Mouse (Mus musculus) hindbrain, embryonic 16.5 days (tissue): ENCODE results near the gene Xpr1. TPM values are rescaled to one million over a fixed set of nuclear protein-coding genes. Genes with fewer than 3 reads are reported as not detected.

Experiments used
- ATAC-seq: fragments of 200-750 bp; cut with Nextera tagmentation; 2 replicates; pipeline ENCODE4 v1.8.0; 2017; ENCODE audit warnings: moderate TSS enrichment, moderate library complexity
- H3K27ac ChIP-seq: fragments of 300-500 bp; sonication (generic); 2 replicates; pipeline ENCODE4 v1.5.1; 2014; ENCODE audit warnings: low read depth, mild to moderate bottlenecking, control low read depth, low read length, moderate library complexity
- H3K27me3 ChIP-seq: fragments of 300-500 bp; sonication (generic); replicated peaks from 2 replicates; pipeline ENCODE4 v1.6.1; 2014; ENCODE audit warnings: low read length; ENCODE audit not compliant: control insufficient read depth, insufficient read depth
- H3K36me3 ChIP-seq: fragments of 300-500 bp; sonication (generic); 2 replicates; pipeline ENCODE4 v1.6.1; 2014; ENCODE audit warnings: mild to moderate bottlenecking, low read length, moderate library complexity, mixed read lengths; ENCODE audit not compliant: control insufficient read depth, insufficient read depth
- H3K4me1 ChIP-seq: fragments of 300-500 bp; sonication (generic); 2 replicates; pipeline ENCODE4 v1.6.1; 2014; ENCODE audit warnings: low read depth, low read length; ENCODE audit not compliant: control insufficient read depth, insufficient read depth
- H3K4me2 ChIP-seq: fragments of 300-500 bp; sonication (generic); 2 replicates; pipeline ENCODE4 v1.6.1; 2014; ENCODE audit warnings: mild to moderate bottlenecking, low read length, control low read depth, moderate library complexity
- H3K4me3 ChIP-seq: fragments of 300-500 bp; sonication (generic); 2 replicates; pipeline ENCODE4 v1.5.1; 2014; ENCODE audit warnings: mild to moderate bottlenecking, low read length, control low read depth, moderate library complexity
- H3K9ac ChIP-seq: fragments of 300-500 bp; sonication (generic); 2 replicates; pipeline ENCODE4 v1.6.1; 2014; ENCODE audit warnings: low read depth, mild to moderate bottlenecking, control low read depth, low read length, moderate library complexity
- H3K9me3 ChIP-seq: fragments of 300-500 bp; sonication (generic); 2 replicates; pipeline ENCODE4 v1.6.1; 2014; ENCODE audit warnings: mild to moderate bottlenecking, low read length, moderate library complexity; ENCODE audit not compliant: control insufficient read depth
- WGBS: fragments of 180-500 bp; shearing (Covaris S2); extraction: QIAGEN DNeasy Blood & Tissue Kit; methylation state at CpG from one replicate; pipeline ENCODE4 v1.1.7; 2014; 5-methylcytosine and 5-hydroxymethylcytosine counted together
- polyA plus RNA-seq: library from polyadenylated mRNA; unstranded; fragments of >200 nt; fragmentation: Nextera tagmentation; extraction: Ambion mirVana; gene quantifications from 2 replicates; pipeline ENCODE4 v1.2.1, GENCODE M21; 2015

The Xpr1 gene
- polyA plus RNA-seq, 1 experiment from 2014 or later, result 40.7 TPM

DNA sequence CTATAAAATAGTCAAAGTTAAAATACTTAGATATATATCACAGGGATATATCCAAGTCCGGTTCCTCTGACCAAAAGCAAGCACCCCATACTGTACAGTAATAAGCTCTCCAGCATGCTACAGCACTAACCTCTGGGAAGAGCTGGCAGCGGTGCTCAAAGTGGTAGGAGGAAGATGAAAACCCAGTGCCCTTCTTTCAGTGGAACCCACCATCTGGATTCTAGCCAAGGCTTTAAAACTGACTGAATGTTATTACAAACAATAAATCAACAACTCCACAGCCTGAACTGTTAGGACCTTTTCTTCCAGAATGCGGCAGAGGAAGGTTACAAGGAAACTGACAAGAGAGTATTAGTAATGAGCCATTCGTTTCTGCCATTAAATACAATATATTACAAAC, 1.8 kb downstream of the Xpr1 start:
- peak overlapping the region; percentile 68 for H3K27ac ChIP-seq
- 21% methylated on average over 4 of the region's 4 CpGs for WGBS
- peak overlapping the region; percentile 95 for H3K4me3 ChIP-seq
- H3K9me3 ChIP-seq, result no peaks in the 10 kb centered on the region
- ATAC-seq, result no peak
- H3K4me2 ChIP-seq, result peak overlapping the region; percentile 53
- no peaks in the 10 kb centered on the region for H3K36me3 ChIP-seq
- H3K9ac ChIP-seq, result peak overlapping the region; percentile 59
- no peaks in the 10 kb centered on the region; the same call in 1 of the 2 replicates for H3K4me1 ChIP-seq
- H3K27me3 ChIP-seq, result no peaks in the 10 kb centered on the region

GRCm38 (mm10) chr1:155412705-155413104, 4.5 kb downstream of the Xpr1 start:
- no peaks in the 10 kb centered on the region; the same call in 1 of the 2 replicates for H3K4me1 ChIP-seq
- no peak overlapping the region for H3K4me3 ChIP-seq
- no peaks in the 10 kb centered on the region for H3K27me3 ChIP-seq
- no peaks in the 10 kb centered on the region for H3K9me3 ChIP-seq
- ATAC-seq, result no peak
- no peaks in the 10 kb centered on the region for H3K36me3 ChIP-seq
- no peak overlapping the region for H3K9ac ChIP-seq
- 80% methylated on average over 2 of the region's 2 CpGs for WGBS
- no peak overlapping the region for H3K27ac ChIP-seq
- no peak overlapping the region for H3K4me2 ChIP-seq

DNA sequence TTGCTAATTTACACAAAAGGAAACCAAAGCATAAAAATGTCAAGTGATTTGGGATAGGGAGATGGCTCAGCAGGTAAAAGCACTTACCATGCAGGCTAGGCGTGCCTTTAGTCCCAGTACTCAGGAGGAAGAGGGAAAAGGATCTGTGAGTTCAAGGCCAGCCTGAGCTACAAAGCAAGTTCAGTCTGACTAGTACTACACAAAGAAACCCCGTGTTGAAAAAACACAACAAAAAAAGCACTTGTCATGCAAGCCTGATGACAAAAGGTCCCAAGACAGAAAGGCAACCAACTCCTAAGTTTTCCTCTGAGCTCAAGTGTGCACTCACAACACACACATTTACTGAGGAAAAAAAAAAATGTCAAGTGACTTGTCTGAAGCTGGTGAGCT, 8.6 kb downstream of the Xpr1 start:
- no peaks in the 10 kb centered on the region for H3K27me3 ChIP-seq
- no peaks in the 10 kb centered on the region for H3K9me3 ChIP-seq
- no peak overlapping the region for H3K27ac ChIP-seq
- no peaks in the 10 kb centered on the region for H3K4me1 ChIP-seq
- no peak for ATAC-seq
- H3K4me3 ChIP-seq, result no peak overlapping the region
- H3K9ac ChIP-seq, result no peak overlapping the region
- no peak overlapping the region for H3K4me2 ChIP-seq
- no peaks in the 10 kb centered on the region for H3K36me3 ChIP-seq
- WGBS, result 69% methylated on average over 2 of the region's 2 CpGs

- no peak overlapping the region for H3K4me2 ChIP-seq
- H3K36me3 ChIP-seq, result no peaks in the 10 kb centered on the region
- H3K4me1 ChIP-seq, result no peaks in the 10 kb centered on the region
- no peak overlapping the region for H3K9ac ChIP-seq
- no peaks in the 10 kb centered on the region for H3K27me3 ChIP-seq
- H3K27ac ChIP-seq, result no peak overlapping the region
- H3K4me3 ChIP-seq, result no peak overlapping the region
- WGBS, result 94% methylated on average over 11 of the region's 11 CpGs
- ATAC-seq, result no peak
- H3K9me3 ChIP-seq, result no peaks in the 10 kb centered on the region
Measured at GRCm38 (mm10) chr1:155407697-155408576, 9.3 kb downstream of the Xpr1 start.

- WGBS, result 73% methylated on average over 4 of the region's 4 CpGs
- no peak for ATAC-seq
- H3K9me3 ChIP-seq, result no peaks in the 10 kb centered on the region
Measured at GRCm38 (mm10) chr1:155400056-155400455, 17.2 kb downstream of the Xpr1 start.

GRCm38 (mm10) chr1:155394829-155395228, 22.4 kb downstream of the Xpr1 start:
- H3K27me3 ChIP-seq, result no peaks in the 10 kb centered on the region

More at GRCm38 (mm10) chr1:155400056-155400455, 17.2 kb downstream of the Xpr1 start:
- H3K27me3 ChIP-seq, result no peaks in the 10 kb centered on the region
- no peak overlapping the region for H3K9ac ChIP-seq
- no peak overlapping the region for H3K27ac ChIP-seq
- no peak overlapping the region for H3K4me3 ChIP-seq
- no peaks in the 10 kb centered on the region for H3K4me1 ChIP-seq
- H3K4me2 ChIP-seq, result no peak overlapping the region
- H3K36me3 ChIP-seq, result no peaks in the 10 kb centered on the region

DNA sequence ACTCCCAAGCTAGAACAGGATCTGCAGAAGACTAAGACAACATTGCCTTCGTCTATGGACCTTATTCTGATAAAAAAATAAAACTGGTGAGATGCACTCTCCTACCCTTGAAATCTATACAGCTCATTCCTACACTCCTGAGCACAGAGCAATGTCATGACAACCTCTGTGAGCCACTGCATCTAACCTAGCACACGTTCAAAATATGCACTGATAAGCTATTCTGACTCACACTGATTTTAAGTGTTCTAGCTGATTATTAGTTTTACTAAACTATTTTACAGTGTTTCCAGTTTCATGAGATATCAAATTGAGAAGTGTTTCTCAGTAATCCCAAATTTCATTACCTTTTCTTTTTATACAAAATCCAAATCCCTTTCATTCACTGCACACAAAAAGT, 23.2 kb downstream of the Xpr1 start:
- no peak overlapping the region for H3K9ac ChIP-seq
- H3K36me3 ChIP-seq, result no peaks in the 10 kb centered on the region
- no peak overlapping the region for H3K27ac ChIP-seq
- WGBS, result 66% methylated on average over 2 of the region's 2 CpGs
- H3K27me3 ChIP-seq, result no peaks in the 10 kb centered on the region
- ATAC-seq, result no peak
- H3K4me1 ChIP-seq, result no peaks in the 10 kb centered on the region; the same call in 1 of the 2 replicates
- no peaks in the 10 kb centered on the region for H3K9me3 ChIP-seq
- no peak overlapping the region for H3K4me3 ChIP-seq
- no peak overlapping the region for H3K4me2 ChIP-seq

More at GRCm38 (mm10) chr1:155394829-155395228, 22.4 kb downstream of the Xpr1 start:
- no peaks in the 10 kb centered on the region for H3K9me3 ChIP-seq
- no peak for ATAC-seq
- no peak overlapping the region for H3K4me2 ChIP-seq
- H3K36me3 ChIP-seq, result no peaks in the 10 kb centered on the region
- no peaks in the 10 kb centered on the region; the same call in 1 of the 2 replicates for H3K4me1 ChIP-seq
- 79% methylated on average over 6 of the region's 6 CpGs for WGBS
- no peak overlapping the region for H3K4me3 ChIP-seq
- H3K27ac ChIP-seq, result no peak overlapping the region
- no peak overlapping the region for H3K9ac ChIP-seq

DNA sequence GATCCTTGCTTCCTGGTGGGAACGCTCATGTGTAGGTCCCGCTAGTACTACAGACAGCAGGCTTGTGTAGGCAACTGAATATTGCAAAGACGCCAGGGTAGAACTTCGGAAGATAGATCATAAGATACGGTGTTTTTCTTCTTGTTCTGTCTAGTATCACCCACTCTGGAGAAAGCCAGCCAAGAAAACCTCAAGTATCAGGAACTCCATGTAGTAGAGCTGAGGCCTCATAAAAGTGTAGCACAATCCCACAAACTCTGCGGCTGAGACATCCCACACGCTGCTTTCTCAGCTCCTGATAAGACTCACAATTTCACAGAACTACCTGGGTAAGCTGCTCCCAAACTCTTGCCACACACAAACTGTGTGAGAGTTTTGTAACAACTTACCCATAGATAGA, 24.4 kb downstream of the Xpr1 start:
- no peak overlapping the region for H3K9ac ChIP-seq
- no peaks in the 10 kb centered on the region for H3K9me3 ChIP-seq
- H3K27me3 ChIP-seq, result no peaks in the 10 kb centered on the region
- ATAC-seq, result no peak
- H3K36me3 ChIP-seq, result no peaks in the 10 kb centered on the region
- no peak overlapping the region for H3K4me2 ChIP-seq
- H3K4me3 ChIP-seq, result no peak overlapping the region
- no peak overlapping the region for H3K27ac ChIP-seq
- 96% methylated on average over 7 of the region's 7 CpGs for WGBS
- no peaks in the 10 kb centered on the region; the same call in 1 of the 2 replicates for H3K4me1 ChIP-seq

DNA sequence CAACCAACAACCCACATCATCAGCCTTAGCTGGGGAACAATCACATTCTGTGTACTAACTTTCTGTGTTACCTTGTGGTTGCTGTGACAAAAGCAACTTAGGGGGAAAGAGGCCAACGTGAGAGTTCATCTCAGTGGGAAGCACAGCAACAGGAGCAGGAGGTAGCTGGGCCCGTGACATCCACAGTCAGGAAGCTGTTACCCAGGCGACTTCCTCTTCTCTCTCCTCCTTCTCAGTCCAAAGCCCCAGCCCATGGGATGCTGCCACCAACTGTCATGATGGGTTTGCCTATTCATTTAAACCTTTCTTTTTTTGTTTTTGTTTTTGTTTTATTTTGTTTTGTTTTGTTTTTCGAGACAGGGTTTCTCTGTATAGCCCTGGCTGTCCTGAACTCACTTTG, 25.7 kb downstream of the Xpr1 start:
- ATAC-seq, result no peak
- no peak overlapping the region for H3K4me2 ChIP-seq
- H3K4me3 ChIP-seq, result no peak overlapping the region

More for the DNA sequence above, 25.7 kb downstream of the Xpr1 start:
- Histone ChIP-seq H3K27me3 (no peaks in the 10 kb centered on the region), H3K9ac (no peak overlapping the region), H3K36me3 (no peaks in the 10 kb centered on the region), H3K27ac (no peak overlapping the region), H3K9me3 (no peaks in the 10 kb centered on the region), H3K4me1 (no peaks in the 10 kb centered on the region; the same call in 1 of the 2 replicates)
- WGBS, result 56% methylated on average over 4 of the region's 4 CpGs
